Mouse (Mus musculus) embryonic facial prominence, embryonic 14.5 days (tissue): Measurements from ENCODE around the gene Cs. TPM values are rescaled to one million over a fixed set of nuclear protein-coding genes. Genes with fewer than 3 reads are reported as not detected.
"Not testable (repeated sequence)": the region's sequence is repeated elsewhere in the genome, so short reads cannot be mapped to it uniquely, and the experiment has no call there.

ENCODE experiments used
- ATAC-seq: fragments of 200-750 bp; cut with Nextera tagmentation; 2 replicates; pipeline ENCODE4 v1.8.0; 2017; ENCODE audit warnings: low read depth, moderate number of reproducible peaks, moderate TSS enrichment
- DNase-seq: peaks from one replicate; pipeline ENCODE4 v3.0.0-alpha.2; 2015; ENCODE audit warnings: low spot score
- H3K27ac ChIP-seq: fragments of 300-500 bp; sonication (generic); replicated peaks from 2 replicates; pipeline ENCODE4 v1.5.1; 2014; ENCODE audit warnings: low read depth, mild to moderate bottlenecking, low read length, moderate library complexity
- H3K27me3 ChIP-seq: fragments of 300-500 bp; sonication (generic); replicated peaks from 2 replicates; pipeline ENCODE4 v1.6.1; 2014; ENCODE audit warnings: low read length; ENCODE audit not compliant: control insufficient read depth, insufficient read depth
- H3K36me3 ChIP-seq: fragments of 300-500 bp; sonication (generic); 2 replicates; pipeline ENCODE4 v1.6.1; 2014; ENCODE audit warnings: low read length, mixed read lengths; ENCODE audit not compliant: control insufficient read depth, insufficient read depth
- H3K4me1 ChIP-seq: fragments of 300-500 bp; sonication (generic); 2 replicates; pipeline ENCODE4 v1.6.1; 2014; ENCODE audit warnings: antibody characterized with exemption, low read length; ENCODE audit not compliant: control insufficient read depth, insufficient read depth
- H3K4me2 ChIP-seq: fragments of 300-500 bp; sonication (generic); 2 replicates; pipeline ENCODE4 v1.6.1; 2014; ENCODE audit warnings: low read depth, mild to moderate bottlenecking, low read length, moderate library complexity, mixed read lengths
- H3K4me3 ChIP-seq: fragments of 300-500 bp; sonication (generic); 2 replicates; pipeline ENCODE4 v1.5.1; 2014; ENCODE audit warnings: low read depth, mild to moderate bottlenecking, low read length
- H3K9ac ChIP-seq: fragments of 300-500 bp; sonication (generic); 2 replicates; pipeline ENCODE4 v1.6.1; 2014; ENCODE audit warnings: low read depth, mild to moderate bottlenecking, low read length, moderate library complexity, mixed read lengths
- H3K9me3 ChIP-seq: fragments of 300-500 bp; sonication (generic); 2 replicates; pipeline ENCODE4 v1.6.1; 2016; ENCODE audit warnings: low read length; ENCODE audit not compliant: control insufficient read depth
- WGBS: fragments of 180-500 bp; shearing (Covaris S2); extraction: QIAGEN DNeasy Blood & Tissue Kit; methylation state at CpG from one replicate; pipeline ENCODE4 v1.1.7; 2014; 5-methylcytosine and 5-hydroxymethylcytosine counted together
- polyA plus RNA-seq: library from polyadenylated mRNA; unstranded; fragments of >200 nt; fragmentation: Nextera tagmentation; extraction: Ambion mirVana; gene quantifications from 2 replicates; pipeline ENCODE4 v1.2.1, GENCODE M21; 2014

Gene Cs
- 199 and 201 TPM in 2 replicates for polyA plus RNA-seq

DNA sequence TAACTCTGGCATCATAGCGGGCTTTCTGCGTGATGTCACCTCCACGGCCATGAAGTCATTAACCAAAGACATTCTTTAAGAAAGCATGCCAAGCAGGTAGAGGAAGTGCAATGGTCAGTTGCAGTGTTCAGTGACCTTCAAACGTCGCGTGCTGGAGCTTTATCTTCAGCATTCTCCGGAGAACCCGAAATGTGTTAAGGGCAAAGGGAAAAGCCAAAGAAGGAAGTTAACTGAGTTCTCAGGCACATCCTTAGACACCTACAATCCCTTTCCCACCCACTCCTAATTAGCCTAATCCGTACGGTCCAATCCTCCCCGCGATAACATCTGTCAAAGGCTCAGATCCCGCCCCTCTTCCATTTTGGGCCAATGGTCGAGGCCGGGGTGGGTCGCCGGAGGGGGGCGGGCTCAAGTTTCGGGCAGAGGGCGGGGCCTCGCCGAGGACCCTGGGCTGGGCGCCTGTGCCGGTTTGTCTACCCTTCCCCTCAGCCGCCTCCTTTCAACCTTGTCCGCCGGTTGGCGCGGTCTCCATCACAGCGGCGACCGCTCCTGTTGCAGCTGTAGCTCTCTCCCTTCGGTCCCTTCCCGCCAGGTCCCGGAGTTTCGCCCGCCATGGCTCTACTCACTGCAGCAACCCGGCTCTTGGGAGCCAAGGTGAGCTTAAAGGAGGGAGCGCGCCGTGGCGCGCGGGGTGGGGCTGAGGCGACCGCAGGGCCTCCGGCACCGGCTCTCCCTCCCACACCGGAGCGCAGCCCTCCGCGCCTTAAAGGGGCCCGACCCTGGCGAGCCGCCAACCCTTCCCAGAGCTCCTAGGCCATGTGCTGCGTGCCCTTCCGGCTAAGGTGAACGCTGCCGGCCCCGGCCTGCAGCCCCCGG lies at the start of gene Cs:
Gene Cs (plus strand): TSS at position 429 of the 876 bp plus-strand sequence.
- peak; percentile 99 for DNase-seq
- peak; percentile 98 for ATAC-seq
- no peaks in the 10 kb centered on the region for H3K36me3 ChIP-seq
- H3K9me3 ChIP-seq: no peaks in the 10 kb centered on the region
- peak within 1 kb of the TSS; percentile 68 for H3K4me2 ChIP-seq
- H3K4me3 ChIP-seq: peak within 1 kb of the TSS; percentile 68
- under 1% methylated on average over 51 of the region's 61 CpGs for WGBS
- 0 out of 2 replicates have a peak, but pooled peaks cover 10% of the 10 kb centered on the region for H3K4me1 ChIP-seq
- peak within 1 kb of the TSS; percentile 77 for H3K9ac ChIP-seq
- H3K27me3 ChIP-seq: no peaks in the 10 kb centered on the region
- H3K27ac ChIP-seq: peak within 1 kb of the TSS; percentile 84

- ATAC-seq, H3K4me1 ChIP-seq, DNase-seq, H3K4me2 ChIP-seq, H3K4me3 ChIP-seq, H3K27ac ChIP-seq, H3K9me3 ChIP-seq, H3K9ac ChIP-seq, H3K27me3 ChIP-seq: not testable (repeated sequence)
- peaks cover 47% of the 10 kb centered on the region for H3K36me3 ChIP-seq
- WGBS: 100% methylated on average over 1 of the region's 1 CpGs
These were observed 46.9 kb upstream of the Cs start for GRCm38 (mm10) chr10:128290594-128290993.

DNA sequence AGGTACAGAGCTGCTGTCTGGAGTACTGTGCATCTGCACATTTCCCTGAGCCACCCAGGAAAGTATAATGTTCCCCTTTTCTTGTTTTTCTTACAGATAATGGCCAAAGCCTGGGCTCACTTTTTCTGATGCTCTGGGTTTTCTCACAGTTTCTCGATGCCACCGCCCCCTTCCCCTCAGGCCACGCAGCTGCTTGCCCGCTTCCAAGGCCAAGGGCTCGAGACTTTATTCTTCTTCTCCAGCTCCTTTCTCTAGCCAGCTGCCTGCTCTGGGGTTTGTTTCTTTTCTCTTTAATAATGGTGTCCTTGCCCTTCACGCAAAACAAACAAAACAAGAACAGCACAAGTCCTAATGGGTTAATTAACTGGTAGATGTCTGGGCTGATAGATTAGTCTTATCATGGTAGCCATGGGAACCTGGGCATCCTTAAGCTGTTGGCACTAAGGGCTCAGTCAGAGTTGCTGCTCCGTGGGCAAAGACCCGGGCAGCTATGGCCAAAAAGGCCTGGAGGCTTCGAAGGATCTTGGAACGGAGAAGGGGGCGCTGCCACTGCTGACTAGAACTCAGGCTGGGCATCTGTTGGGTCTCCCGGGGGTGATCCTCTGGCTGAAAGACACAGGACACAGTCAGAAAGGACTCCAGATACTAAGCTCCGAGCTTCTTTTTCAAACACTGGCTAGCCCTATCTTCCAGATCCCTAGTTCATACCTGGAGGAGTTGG lies 41.0 kb upstream of the Cs start:
- DNase-seq (no peak), ATAC-seq (no peak)
- Histone ChIP-seq H3K27ac (no peak overlapping the region), H3K4me2 (no peak overlapping the region), H3K9ac (no peak overlapping the region), H3K36me3 (peaks cover 10% of the 10 kb centered on the region), H3K27me3 (no peaks in the 10 kb centered on the region), H3K9me3 (no peaks in the 10 kb centered on the region), H3K4me1 (no peaks in the 10 kb centered on the region), H3K4me3 (no peak overlapping the region)
- 75% methylated on average over 13 of the region's 13 CpGs for WGBS

- DNase-seq (no peak), ATAC-seq (no peak)
- no peak overlapping the region for H3K27ac ChIP-seq
These were observed 40.3 kb upstream of the Cs start for GRCm38 (mm10) chr10:128297221-128297620.

GRCm38 (mm10) chr10:128297622-128298021 lies 39.9 kb upstream of the Cs start:
- Histone ChIP-seq H3K36me3 (0 out of 2 replicates have a peak, but pooled peaks cover under 1% of the 10 kb centered on the region), H3K27me3 (no peaks in the 10 kb centered on the region), H3K9me3 (no peaks in the 10 kb centered on the region), H3K4me3 (no peak overlapping the region), H3K4me1 (0 out of 2 replicates have a peak, but pooled peaks cover 5% of the 10 kb centered on the region), H3K27ac (no peak overlapping the region), H3K9ac (no peak overlapping the region), H3K4me2 (no peak overlapping the region)
- ATAC-seq: no peak
- 64% methylated on average over 11 of the region's 11 CpGs for WGBS
- peak; percentile 39 for DNase-seq

More at GRCm38 (mm10) chr10:128297221-128297620, 40.3 kb upstream of the Cs start:
- H3K36me3 ChIP-seq: 0 out of 2 replicates have a peak, but pooled peaks cover 4% of the 10 kb centered on the region
- H3K9me3 ChIP-seq: no peaks in the 10 kb centered on the region
- no peak overlapping the region for H3K4me2 ChIP-seq
- H3K4me3 ChIP-seq: no peak overlapping the region
- 0 out of 2 replicates have a peak, but pooled peaks cover under 1% of the 10 kb centered on the region for H3K4me1 ChIP-seq
- H3K27me3 ChIP-seq: no peaks in the 10 kb centered on the region
- WGBS: 74% methylated on average over 4 of the region's 4 CpGs
- H3K9ac ChIP-seq: no peak overlapping the region

- Histone ChIP-seq H3K27ac (no peak overlapping the region), H3K4me2 (no peak overlapping the region), H3K9ac (peak overlapping the region; percentile 26; the same call in 1 of the 2 replicates), H3K27me3 (no peaks in the 10 kb centered on the region), H3K36me3 (no peaks in the 10 kb centered on the region), H3K4me3 (no peak overlapping the region), H3K4me1 (0 out of 2 replicates have a peak, but pooled peaks cover 6% of the 10 kb centered on the region), H3K9me3 (no peaks in the 10 kb centered on the region)
- no peak for ATAC-seq
- WGBS: 55% methylated on average over 6 of the region's 6 CpGs
- DNase-seq: no peak
These were observed 39.3 kb upstream of the Cs start for GRCm38 (mm10) chr10:128298243-128298642.

DNA sequence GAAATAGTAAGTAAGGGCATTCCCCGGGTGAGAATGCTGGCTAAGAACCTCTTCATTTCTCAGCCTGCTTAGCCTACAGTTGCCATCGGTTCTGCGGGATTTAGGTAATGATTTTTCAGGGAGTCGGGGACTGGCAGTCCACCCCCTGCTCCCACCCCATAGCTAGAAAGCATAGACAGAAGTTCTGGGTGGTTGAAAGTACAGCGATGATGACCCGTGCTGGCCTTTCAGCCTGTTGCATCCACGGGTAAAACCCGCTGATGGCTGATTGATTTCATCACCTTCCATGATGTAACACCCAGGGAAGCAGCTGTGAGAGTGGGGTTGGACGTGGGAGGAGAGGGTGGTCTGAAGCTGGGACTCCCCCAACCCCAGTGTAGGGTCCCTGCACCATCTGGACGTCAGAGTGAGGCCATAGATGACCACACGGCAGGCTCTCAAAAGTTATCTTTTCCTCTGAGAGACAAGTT lies 38.8 kb upstream of the Cs start, which contains the start of gene Il23a:
Gene Il23a (minus strand): TSS at position 51 of the 470 bp plus-strand sequence.
- DNase-seq: no peak
- Histone ChIP-seq H3K9ac (peak within 1 kb of the TSS; percentile 26; the same call in 1 of the 2 replicates), H3K4me2 (no peak within 1 kb of the TSS), H3K4me3 (no peak within 1 kb of the TSS), H3K27ac (no peak within 1 kb of the TSS), H3K9me3 (no peaks in the 10 kb centered on the region), H3K36me3 (no peaks in the 10 kb centered on the region), H3K27me3 (no peaks in the 10 kb centered on the region), H3K4me1 (peaks cover 6% of the 10 kb centered on the region; the same call in 1 of the 2 replicates)
- WGBS: 79% methylated on average over 11 of the region's 11 CpGs
- ATAC-seq: no peak

DNA sequence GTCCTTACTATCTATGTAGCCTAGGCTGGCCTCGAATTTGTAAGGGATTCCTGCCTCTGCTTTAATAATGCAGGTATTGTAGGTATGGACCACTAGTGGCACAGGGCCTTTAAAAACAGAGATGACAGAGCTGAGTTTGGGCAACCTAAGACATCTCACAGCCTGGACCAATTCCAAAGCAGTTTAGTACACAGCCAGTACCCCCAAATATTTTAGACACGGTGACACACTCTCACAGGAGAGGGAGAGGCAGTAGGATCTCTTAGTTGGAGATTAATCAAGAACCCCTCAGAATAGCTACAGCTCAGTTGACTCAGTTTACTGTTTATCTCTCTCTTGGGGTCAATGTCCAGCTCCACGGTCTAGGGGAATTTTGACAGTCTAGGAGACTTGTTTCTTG lies 35.2 kb upstream of the Cs start:
- Histone ChIP-seq H3K4me1 (peaks cover 13% of the 10 kb centered on the region; the same call in 1 of the 2 replicates), H3K9me3 (no peaks in the 10 kb centered on the region), H3K4me2 (peak overlapping the region; percentile 78), H3K36me3 (0 out of 2 replicates have a peak, but pooled peaks cover 7% of the 10 kb centered on the region), H3K4me3 (peak overlapping the region; percentile 71), H3K9ac (peak overlapping the region; percentile 90), H3K27me3 (no peaks in the 10 kb centered on the region), H3K27ac (peak overlapping the region; percentile 97)
- WGBS: 34% methylated on average over 3 of the region's 3 CpGs
- no peak for ATAC-seq
- DNase-seq: no peak
